Mouse (Mus musculus): ENCODE results near the gene Galnt2.

Galnt2 gene

DNA sequence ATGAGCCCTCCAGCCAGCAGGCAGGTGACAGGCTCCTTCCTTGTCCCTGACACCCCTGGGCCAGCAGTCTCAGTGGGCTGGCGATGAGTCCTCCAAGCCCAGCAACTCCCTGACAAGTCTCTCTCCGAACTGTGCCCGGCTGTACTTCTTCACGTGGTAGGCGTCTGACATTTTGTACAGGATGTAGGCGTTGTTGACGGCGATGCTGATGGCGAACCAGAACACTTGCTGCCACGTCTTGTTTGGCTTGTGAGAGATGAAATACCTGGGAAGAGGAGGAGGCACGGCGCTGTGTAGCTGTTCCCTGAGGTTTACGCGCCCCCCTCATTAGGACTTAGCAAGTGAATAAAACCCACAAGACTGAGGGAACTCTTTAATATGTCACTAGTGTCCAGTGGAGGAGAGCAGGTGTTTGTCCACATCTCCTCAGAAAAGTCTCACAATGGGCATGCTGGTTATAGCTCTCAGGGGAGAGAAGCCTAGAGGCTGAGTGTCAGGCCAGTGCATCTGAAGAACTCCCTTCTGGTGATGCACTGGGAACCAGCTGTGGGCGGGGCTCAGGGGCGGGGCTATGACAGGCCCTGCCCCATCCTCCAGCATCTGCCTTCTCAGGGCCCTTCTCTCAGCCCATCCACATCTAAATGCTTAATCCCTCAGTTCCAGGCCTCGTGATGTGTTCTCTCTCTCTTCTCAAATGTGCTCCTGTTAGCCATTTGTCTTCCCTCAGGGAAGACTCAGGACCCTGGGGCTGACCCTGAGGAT, 139.4 kb downstream of the Galnt2 start:
- no peak for DNase-seq (ENCODE audit: low read depth, low spot score)

DNA sequence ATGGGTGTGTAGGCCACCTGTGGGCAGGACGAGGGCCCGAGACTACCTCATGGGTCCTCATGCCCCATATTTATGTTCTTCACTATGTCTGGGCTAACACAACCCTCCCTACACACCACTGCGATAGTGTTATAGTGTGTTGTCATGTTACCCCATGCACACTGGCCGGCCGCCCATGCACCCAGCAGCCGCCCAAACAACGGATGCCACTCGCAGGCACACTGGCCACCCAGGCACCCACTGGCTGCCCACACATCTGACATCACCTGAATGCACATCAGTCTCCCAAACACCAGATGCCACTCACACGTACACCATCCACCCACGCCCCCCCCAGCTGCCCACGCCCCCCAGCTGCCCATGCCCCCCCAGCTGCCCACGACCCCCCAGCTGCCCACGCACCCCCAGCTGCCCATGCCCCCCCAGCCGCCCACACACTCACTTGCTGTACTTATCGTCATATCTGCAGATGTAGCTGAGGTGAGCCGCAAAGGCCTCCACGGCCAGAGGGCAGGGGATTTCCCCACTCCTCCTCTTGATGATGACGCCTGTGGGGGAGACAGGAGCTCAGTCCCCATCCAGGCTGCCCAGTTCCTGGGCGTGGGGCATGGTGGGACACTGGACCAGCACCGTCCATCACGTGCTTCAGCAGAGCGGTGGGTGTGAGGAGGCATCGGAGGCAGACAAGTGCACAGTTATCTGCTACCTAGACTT, 140.4 kb downstream of the Galnt2 start:
- no peak for DNase-seq (ENCODE audit: low read depth, low spot score)

DNA sequence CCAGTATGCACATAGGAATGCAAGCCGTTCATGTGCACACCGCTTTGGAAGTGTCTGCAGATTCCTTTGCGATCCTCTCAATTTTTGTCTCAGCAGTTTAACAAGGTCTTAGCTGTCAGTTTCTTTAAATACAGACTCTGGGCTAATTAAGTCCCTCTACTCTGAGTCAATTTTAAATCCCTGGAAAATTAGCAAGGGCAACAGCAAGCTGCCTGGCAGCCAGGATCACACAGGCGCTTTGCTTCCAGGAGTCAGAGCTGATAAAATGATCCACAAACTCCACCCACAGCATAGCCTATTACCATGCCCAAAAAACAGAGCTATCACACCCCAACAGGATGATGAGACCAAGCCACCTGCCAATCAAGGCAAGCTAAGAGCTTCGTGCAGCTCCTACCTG, 142.6 kb downstream of the Galnt2 start:
- no peak for DNase-seq (ENCODE audit: low read depth, low spot score)

DNA sequence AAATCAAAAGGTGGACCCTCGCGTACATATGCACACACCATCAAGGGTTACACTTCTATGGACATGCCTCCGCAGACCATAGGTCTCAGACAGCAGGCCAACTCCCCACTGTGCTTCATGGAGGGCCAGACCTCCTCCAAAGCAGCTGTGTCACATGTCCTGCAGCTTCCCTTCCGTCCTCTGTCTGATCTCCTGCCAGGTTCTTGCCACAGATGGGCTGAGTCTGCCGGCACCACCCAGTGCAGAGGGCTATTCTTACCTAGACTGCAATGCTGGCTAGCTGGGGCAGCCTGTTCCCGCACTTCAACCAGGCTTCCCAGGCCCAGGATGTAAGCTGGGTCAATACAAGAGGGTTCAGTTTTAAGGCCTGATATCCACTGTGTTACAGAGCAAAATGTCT, 144.0 kb downstream of the Galnt2 start:
- no peak for DNase-seq (ENCODE audit: low read depth, low spot score)

DNA sequence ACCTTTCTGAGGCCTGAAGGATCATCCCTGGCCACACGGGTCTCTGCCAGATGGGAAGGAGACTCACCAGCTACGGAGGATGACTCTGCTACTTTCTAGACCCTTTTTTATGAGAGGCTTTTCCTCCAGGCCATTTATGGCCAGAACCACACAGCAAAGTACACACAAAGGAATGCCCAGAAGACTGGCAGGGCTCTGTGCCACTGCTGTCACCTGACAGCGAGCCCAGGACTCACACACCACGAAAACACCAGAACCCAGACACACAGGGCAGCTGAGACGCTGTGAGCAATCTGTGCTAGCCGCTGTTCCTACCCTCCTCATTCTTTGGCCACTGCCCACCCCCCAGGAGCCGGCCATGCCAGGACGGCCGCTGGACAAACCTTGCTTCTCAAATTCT, 144.5 kb downstream of the Galnt2 start:
- DNase-seq (ENCODE audit: low read depth, low spot score), result no peak

DNA sequence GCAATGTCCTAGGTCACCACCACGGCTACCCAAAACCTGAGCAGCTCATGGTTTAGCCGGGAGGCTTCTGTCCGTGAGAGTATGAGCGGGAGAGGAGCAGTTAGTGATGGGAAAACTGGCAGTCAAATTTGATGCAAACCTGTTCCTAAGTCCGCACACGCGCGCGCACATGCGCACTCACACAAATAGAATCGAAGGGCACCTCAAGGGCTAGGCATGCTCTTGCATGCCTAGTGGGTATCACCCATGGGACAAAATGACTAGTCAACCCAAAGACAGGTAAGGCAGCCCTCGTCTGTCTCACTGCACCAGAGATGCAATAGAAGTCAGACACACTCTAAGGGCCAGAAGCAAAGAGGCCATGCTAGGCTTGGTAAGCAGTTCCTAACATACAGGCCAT, 145.2 kb downstream of the Galnt2 start:
- DNase-seq (ENCODE audit: low read depth, low spot score), result no peak

DNA sequence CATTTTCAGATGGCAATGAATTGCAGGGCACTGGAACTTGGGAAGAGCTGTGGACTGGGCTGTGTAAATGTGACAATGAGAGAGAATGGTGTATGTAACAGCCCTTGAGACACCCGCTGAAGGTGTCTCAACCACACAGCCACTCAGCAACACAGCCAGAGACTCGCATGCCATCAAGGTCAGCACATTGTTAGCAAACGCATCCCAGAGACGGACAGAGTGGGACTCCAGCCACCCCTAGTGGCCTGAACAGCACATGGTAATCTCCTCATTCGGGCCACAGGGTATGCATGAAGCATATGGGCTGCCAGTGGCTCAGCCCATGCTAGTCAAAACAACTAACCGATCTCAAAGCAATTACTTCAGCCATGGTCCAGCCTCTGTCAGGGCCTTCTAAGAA, 148.1 kb downstream of the Galnt2 start:
- no peak for DNase-seq (ENCODE audit: low read depth, low spot score)

DNA sequence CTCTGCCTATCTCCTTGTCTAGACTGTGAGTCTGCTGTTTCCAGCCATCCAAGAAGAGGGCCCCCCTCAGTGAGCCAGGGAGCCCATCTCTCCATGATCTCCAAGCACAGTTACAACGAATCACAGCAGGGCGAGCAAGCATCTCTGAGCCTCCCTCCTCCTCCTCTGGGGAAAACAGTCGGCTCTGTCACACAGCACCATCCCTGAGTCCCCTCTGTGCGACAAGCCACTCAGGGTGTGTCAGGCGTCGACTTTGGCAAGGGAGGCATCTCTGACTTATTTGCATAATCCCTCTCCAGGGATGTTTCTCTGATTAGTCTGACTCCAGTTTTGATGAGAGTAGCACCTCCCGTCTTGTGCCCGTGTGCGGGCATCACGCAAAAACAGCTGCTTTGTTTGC, 151.0 kb downstream of the Galnt2 start:
- DNase-seq (ENCODE audit: low read depth, low spot score), result no peak

DNA sequence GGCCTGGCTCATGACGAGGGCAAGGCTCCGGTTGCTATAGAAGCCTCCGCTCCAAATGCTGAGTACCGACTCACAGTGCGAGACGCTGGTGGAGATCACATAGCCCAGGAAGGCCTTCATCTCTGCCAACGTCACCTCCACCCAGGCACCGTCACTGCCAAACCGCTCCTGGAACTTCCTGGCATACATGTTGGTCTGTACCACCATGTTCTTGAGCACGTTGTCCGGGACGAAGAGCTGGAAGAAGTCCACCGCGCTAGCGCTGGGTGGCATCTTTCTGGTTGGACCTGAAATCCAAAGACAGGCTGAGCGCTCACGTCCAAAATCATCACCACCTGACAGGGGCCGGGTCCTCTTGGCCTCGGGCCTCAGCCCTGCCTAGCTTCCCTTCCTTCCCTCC, 153.1 kb downstream of the Galnt2 start:
- no peak for DNase-seq (ENCODE audit: low read depth, low spot score)

DNA sequence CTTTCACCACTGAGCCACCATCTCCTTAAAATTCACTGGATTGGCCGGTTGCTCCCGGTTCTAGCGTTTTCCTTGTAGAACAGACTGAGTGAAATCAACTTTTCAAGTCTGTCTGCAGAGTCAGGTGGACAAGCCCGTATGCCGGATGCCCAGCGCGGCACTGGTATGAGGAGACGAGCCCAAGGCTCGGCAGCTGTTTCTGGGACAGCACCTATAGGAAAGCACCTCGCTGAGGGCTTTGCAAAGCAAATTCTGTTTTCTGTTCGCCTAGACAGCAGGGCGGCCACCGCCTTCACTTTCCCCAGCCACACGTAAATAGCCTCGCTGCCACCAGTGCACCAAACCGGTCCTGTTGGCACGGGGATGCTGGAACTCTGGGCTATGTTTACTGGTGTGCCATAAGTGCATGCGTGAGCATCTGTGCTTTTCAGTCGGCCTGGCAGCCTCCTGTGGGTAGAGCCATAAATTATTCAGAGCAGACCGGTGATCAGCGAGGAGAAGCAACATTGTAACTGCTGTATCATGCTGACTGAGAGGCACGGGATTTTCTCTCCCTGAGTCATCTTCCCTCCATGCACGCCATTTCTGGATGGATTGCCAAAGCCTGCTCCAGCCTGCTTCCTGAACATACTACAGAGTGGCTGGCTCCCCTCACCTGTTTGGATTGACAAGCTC, 155.2 kb downstream of the Galnt2 start:
- DNase-seq (ENCODE audit: low read depth, low spot score), result no peak

DNA sequence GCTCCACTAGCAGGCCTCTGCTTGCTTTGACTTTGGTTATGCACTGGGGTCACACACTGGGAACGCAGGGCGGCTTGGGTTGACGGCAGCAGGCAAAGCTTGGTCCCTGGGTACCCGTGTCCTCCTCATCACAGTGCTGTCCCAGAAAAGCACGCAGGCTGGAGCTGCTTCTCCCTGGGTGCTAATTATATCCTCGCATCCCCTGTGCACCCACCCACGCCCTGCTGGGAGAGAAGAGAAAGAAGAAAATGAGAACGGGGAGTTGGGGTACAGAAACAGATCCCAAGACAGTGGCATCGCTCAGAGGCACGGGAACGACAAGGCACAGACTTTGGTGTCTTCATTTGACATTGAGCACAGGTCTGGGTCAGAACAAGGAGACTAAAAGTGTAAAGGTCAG, 158.3 kb downstream of the Galnt2 start:
- DNase-seq (ENCODE audit: low read depth, low spot score), result no peak

DNA sequence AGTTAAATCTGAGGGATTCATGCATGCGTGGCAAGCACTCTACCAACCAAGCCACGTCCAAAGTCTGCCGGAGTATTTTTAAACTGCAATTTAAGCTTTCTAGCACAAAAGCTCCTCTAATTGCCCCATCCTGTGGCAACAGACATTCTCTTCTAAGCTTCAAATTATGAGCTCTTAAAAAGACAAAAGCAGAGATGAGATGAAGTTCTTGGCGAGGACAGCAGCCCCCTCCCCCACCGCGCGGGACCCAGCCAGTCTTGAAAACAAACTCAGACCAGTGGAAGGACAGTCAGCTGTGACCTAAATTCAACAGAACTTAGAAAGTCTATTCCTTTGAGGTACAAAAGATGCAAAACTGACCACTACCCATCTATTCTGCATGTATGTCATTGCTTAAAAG, 160.0 kb downstream of the Galnt2 start:
- DNase-seq (ENCODE audit: low read depth, low spot score), result no peak

DNA sequence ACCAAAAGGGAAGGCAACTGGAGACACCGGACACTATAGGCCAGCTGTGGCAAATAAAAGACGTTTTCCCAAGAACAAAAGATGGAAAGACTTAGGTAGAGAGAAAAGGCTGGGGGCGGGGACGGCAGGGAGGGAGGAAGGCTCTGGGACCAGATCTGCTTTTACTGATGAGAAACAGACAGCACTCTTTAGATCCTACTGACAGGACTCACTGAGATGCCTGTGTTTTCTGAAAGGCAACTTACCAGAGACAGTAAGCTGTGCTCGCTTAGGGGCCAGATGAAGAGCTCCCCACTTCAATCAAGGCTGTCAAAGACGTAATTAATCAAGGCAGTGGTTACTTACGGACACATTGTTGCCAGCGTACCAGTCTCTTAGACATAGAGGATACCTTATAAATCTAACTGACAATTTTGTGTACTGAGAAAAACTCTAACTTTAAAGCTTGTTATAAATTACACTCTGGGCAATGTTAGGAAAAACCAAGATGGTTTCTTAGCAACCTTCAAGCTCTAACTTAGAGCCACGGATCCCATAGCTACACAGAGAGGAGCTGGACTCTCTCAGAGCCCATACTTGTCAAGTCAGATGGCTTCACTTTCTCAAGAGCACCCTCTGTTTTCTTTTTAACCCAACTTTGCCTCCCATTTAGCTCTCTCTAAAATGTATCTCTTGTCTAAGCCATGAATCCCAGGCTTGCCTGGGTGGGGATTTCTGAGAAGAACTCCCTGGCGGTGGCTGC, 161.3 kb downstream of the Galnt2 start:
- no peak for DNase-seq (ENCODE audit: low read depth, low spot score)

DNA sequence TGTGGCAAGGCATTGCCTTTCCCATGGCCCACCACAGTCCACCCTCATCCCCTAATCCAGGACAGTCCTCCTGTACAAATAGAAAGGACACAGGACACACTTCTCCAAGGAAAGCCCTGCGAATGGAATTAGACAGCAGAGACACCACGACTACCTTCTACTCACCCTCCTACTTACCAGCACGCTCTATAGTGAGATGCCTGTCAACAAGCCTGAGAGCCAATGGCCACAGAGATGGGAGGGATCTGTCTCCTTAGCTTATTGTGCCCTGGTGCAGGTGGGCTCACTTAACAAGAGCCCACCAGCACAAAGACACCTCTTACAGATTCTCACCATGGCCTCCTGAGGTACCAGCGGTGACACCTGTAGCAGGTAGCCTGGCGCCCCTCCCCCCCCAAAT, 161.8 kb downstream of the Galnt2 start:
- DNase-seq (ENCODE audit: low read depth, low spot score), result no peak

DNA sequence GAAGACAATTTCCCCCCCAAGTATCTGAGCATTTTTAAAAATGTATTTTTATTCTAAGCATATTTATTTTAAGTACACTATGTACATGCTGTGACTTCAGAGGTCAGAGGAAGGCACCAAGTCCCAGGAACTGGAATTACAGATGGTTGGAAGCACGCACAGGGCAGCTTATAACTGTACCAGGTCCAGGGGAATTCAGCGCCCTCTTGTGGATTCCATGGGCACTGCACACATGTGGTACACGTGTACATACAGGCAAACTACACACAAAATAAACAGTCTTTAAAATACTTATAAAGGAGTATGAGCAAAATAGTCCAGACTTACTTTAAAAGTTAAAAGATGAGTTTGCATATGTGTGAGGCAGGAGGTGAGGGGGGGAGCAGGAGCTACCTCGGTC, 162.7 kb downstream of the Galnt2 start:
- DNase-seq (ENCODE audit: low read depth, low spot score), result no peak

DNA sequence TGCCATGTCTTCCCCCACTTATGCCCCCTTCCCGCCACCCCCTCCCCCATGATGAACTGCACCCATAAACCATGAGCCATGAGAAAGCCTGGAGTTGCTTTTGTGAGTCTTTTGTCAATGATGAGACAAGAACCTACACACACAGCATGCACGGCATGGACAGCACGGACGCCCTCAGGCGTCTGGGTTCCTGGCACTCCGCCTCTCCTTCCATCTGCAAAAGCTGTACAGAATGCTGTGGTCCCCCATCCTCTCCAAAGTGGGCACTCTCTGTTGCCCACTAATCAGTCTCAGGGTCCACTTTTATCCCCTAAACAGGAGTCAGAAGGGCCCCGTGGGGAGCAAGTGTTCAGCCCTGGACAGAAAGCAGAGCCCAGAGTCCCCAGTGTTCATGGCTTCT, 163.8 kb downstream of the Galnt2 start:
- no peak for DNase-seq (ENCODE audit: low read depth, low spot score)

Measured in forelimb bud, embryonic 11.5 days (tissue).